Mouse (Mus musculus) heart, embryonic 11.5 days (tissue): ENCODE results near the gene Sec14l1. TPM values are rescaled to one million over a fixed set of nuclear protein-coding genes. Genes with fewer than 3 reads are reported as not detected.

Experiments
- ATAC-seq: fragments of 200-750 bp; cut with Nextera tagmentation; replicated peaks from 2 replicates; pipeline ENCODE4 v1.8.0; 2017; ENCODE audit warnings: moderate library complexity; ENCODE audit not compliant: insufficient number of reproducible peaks, low FRiP score, low TSS enrichment
- H3K27ac ChIP-seq: fragments of 300-500 bp; sonication (generic); 2 replicates; pipeline ENCODE4 v1.5.1; 2014; ENCODE audit warnings: mild to moderate bottlenecking, low read depth, low read length
- H3K27me3 ChIP-seq: fragments of 300-500 bp; sonication (generic); 2 replicates; pipeline ENCODE4 v1.6.1; 2014; ENCODE audit warnings: mild to moderate bottlenecking, low read length, mixed read lengths; ENCODE audit not compliant: control insufficient read depth, insufficient read depth
- H3K36me3 ChIP-seq: fragments of 300-500 bp; sonication (generic); 2 replicates; pipeline ENCODE4 v1.6.1; 2014; ENCODE audit warnings: mild to moderate bottlenecking, low read length, moderate library complexity, mixed read lengths; ENCODE audit not compliant: control insufficient read depth, insufficient read depth
- H3K4me1 ChIP-seq: fragments of 300-500 bp; sonication (generic); 2 replicates; pipeline ENCODE4 v1.6.1; 2014; ENCODE audit warnings: low read length; ENCODE audit not compliant: control insufficient read depth, insufficient read depth
- H3K4me2 ChIP-seq: fragments of 300-500 bp; sonication (generic); 2 replicates; pipeline ENCODE4 v1.6.1; 2014; ENCODE audit warnings: mild to moderate bottlenecking, moderate library complexity
- H3K4me3 ChIP-seq: fragments of 300-500 bp; sonication (generic); 2 replicates; pipeline ENCODE4 v1.5.1; 2014; ENCODE audit warnings: low read depth, low read length
- H3K9ac ChIP-seq: fragments of 300-500 bp; sonication (generic); 2 replicates; pipeline ENCODE4 v1.6.1; 2014; ENCODE audit warnings: mild to moderate bottlenecking, low read depth, low read length, moderate library complexity
- H3K9me3 ChIP-seq: fragments of 300-500 bp; sonication (generic); replicated peaks from 2 replicates; pipeline ENCODE4 v1.6.1; 2016; ENCODE audit warnings: low read length; ENCODE audit not compliant: control insufficient read depth
- WGBS: fragments of 180-500 bp; shearing (Covaris S2); extraction: QIAGEN DNeasy Blood & Tissue Kit; methylation state at CpG from one replicate; pipeline ENCODE4 v1.1.7; 2014; ENCODE audit not compliant: insufficient replicate concordance; 5-methylcytosine and 5-hydroxymethylcytosine counted together
- polyA plus RNA-seq: library from polyadenylated mRNA; unstranded; fragments of >200 nt; fragmentation: Nextera tagmentation; extraction: Ambion mirVana; gene quantifications from 2 replicates; pipeline ENCODE4 v1.2.1, GENCODE M21; 2014

Gene Sec14l1
- polyA plus RNA-seq, 1 experiment from 2014 or later = 32.6 TPM

GRCm38 (mm10) chr11:117123418-117124085, 8.6 kb downstream of the Sec14l1 start:
- Histone ChIP-seq H3K9ac (no peak overlapping the region), H3K4me1 (peaks cover 92% of the 10 kb centered on the region), H3K27me3 (no peaks in the 10 kb centered on the region), H3K4me2 (peak overlapping the region; percentile 31; the same call in 1 of the 2 replicates), H3K9me3 (no peaks in the 10 kb centered on the region), H3K36me3 (no peaks in the 10 kb centered on the region), H3K4me3 (no peak overlapping the region), H3K27ac (peak overlapping the region; percentile 52)
- no peak for ATAC-seq
- 76% methylated on average over 17 of the region's 17 CpGs for WGBS

GRCm38 (mm10) chr11:117124539-117124938, 9.6 kb downstream of the Sec14l1 start:
- Histone ChIP-seq H3K27me3 (no peaks in the 10 kb centered on the region), H3K9ac (no peak overlapping the region), H3K27ac (peak overlapping the region; percentile 52; the same call in 1 of the 2 replicates), H3K9me3 (no peaks in the 10 kb centered on the region), H3K4me3 (no peak overlapping the region), H3K36me3 (no peaks in the 10 kb centered on the region), H3K4me2 (no peak overlapping the region), H3K4me1 (peaks cover 92% of the 10 kb centered on the region)
- WGBS = 56% methylated on average over 10 of the region's 10 CpGs
- no peak for ATAC-seq

- Histone ChIP-seq H3K4me2 (peak overlapping the region; percentile 36), H3K9me3 (no peaks in the 10 kb centered on the region), H3K27me3 (no peaks in the 10 kb centered on the region), H3K9ac (peak overlapping the region; percentile 23; the same call in 1 of the 2 replicates), H3K27ac (peak overlapping the region; percentile 95), H3K4me1 (peaks cover 83% of the 10 kb centered on the region), H3K4me3 (no peak overlapping the region), H3K36me3 (no peaks in the 10 kb centered on the region)
- ATAC-seq = no peak
- WGBS = 46% methylated on average over 13 of the region's 13 CpGs
Measured at GRCm38 (mm10) chr11:117127250-117127837, 12.4 kb downstream of the Sec14l1 start.

DNA sequence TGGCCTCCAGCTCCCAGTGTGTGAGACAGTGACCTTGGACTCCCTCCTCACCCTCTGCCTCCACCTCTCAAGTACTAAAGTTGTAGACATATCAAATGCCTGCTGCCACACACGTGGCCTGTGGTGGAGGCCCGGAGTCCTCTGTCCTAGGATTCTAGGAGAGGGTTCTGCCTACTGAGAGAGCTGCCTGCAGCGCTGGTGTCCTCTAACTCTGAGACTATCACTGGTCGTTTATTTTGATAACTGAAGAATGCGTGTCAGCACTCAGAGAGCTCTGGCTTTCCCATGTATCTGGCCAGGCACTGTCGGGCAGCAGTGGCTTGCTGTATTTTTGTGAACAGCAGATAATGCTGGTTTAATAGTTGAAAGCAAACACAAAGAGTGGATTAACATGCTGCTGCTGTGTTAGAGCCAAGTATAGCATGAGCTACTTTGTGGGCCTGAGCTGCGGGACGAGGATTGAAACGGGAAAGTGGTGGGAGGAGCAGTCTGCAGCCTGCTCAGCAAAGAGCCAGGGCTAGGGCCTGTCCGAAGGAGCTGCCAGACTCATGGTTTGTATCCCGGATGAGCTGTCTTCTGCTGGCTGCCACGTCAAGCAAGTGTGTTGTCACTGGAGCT, 13.1 kb downstream of the Sec14l1 start:
- Histone ChIP-seq H3K4me2 (peak overlapping the region; percentile 36), H3K4me1 (peaks cover 76% of the 10 kb centered on the region), H3K36me3 (0 out of 2 replicates have a peak, but pooled peaks cover 2% of the 10 kb centered on the region), H3K27me3 (no peaks in the 10 kb centered on the region), H3K9ac (peak overlapping the region; percentile 35; the same call in 1 of the 2 replicates), H3K4me3 (no peak overlapping the region), H3K27ac (peak overlapping the region; percentile 95), H3K9me3 (no peaks in the 10 kb centered on the region)
- ATAC-seq = peak; percentile 56
- 12% methylated on average over 12 of the region's 12 CpGs for WGBS

- no peaks in the 10 kb centered on the region for H3K9me3 ChIP-seq
- peak overlapping the region; percentile 50; the same call in 1 of the 2 replicates for H3K9ac ChIP-seq
- ATAC-seq = no peak
Measured at GRCm38 (mm10) chr11:117129473-117129872, 14.5 kb downstream of the Sec14l1 start.

DNA sequence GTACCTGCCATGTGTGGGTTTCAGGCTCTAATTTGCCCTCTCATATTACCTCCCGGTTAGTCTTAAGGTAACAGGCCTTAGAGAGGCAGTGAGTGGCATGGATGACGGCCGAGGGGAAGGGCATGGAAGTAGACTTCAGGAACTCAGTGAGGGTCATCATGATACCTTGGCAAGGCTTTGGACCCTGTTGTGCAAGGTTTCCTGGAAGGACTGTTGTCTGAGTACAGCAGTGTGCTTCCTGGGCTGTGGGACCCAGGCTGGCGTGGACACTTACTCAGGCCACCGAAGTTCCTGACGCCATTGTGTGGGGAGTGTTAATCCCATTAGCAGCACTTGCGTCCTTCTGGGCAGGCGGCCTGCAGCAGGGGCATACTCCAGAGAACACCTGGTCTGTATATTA, 15.1 kb downstream of the Sec14l1 start:
- H3K36me3 ChIP-seq = 0 out of 2 replicates have a peak, but pooled peaks cover 2% of the 10 kb centered on the region
- no peak overlapping the region for H3K4me2 ChIP-seq
- no peaks in the 10 kb centered on the region for H3K27me3 ChIP-seq
- WGBS = 77% methylated on average over 8 of the region's 8 CpGs
- no peak overlapping the region for H3K9ac ChIP-seq
- ATAC-seq = no peak
- no peaks in the 10 kb centered on the region for H3K9me3 ChIP-seq
- no peak overlapping the region for H3K27ac ChIP-seq
- no peak overlapping the region for H3K4me3 ChIP-seq
- peaks cover 73% of the 10 kb centered on the region for H3K4me1 ChIP-seq

More at GRCm38 (mm10) chr11:117129473-117129872, 14.5 kb downstream of the Sec14l1 start:
- H3K4me1 ChIP-seq = peaks cover 71% of the 10 kb centered on the region
- 0 out of 2 replicates have a peak, but pooled peaks cover 2% of the 10 kb centered on the region for H3K36me3 ChIP-seq
- WGBS = 52% methylated on average over 11 of the region's 11 CpGs
- peak overlapping the region; percentile 21; the same call in 1 of the 2 replicates for H3K4me2 ChIP-seq
- H3K4me3 ChIP-seq = no peak overlapping the region
- H3K27me3 ChIP-seq = no peaks in the 10 kb centered on the region
- H3K27ac ChIP-seq = peak overlapping the region; percentile 95

- Histone ChIP-seq H3K4me1 (peaks cover 75% of the 10 kb centered on the region), H3K27me3 (no peaks in the 10 kb centered on the region), H3K36me3 (0 out of 2 replicates have a peak, but pooled peaks cover 2% of the 10 kb centered on the region), H3K4me2 (no peak overlapping the region), H3K9me3 (no peaks in the 10 kb centered on the region), H3K4me3 (no peak overlapping the region), H3K27ac (no peak overlapping the region), H3K9ac (no peak overlapping the region)
- no peak for ATAC-seq
- 42% methylated on average over 5 of the region's 5 CpGs for WGBS
Measured at GRCm38 (mm10) chr11:117130888-117131287, 15.9 kb downstream of the Sec14l1 start.

DNA sequence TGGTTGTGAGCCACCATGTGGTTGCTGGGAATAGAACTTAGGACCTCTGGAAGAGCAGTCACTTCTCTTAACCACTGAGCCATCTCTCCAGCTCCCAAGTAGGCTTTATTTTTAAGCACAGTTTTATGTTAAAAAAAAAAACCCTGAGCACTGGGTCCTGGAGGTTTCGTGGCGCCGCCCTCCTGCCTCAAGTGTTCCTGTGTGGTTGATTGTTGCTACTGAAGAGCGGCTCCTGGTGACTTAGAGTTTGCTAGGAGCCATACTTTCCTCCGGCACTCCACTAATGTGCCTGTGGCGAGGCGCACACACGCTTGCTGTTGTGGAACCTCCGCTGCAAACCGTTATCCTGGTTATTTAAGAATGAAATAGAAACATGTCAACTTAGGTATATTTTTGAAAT, 16.5 kb downstream of the Sec14l1 start:
- H3K9me3 ChIP-seq = no peaks in the 10 kb centered on the region
- WGBS = 95% methylated on average over 10 of the region's 10 CpGs
- no peak overlapping the region for H3K9ac ChIP-seq
- no peaks in the 10 kb centered on the region for H3K27me3 ChIP-seq
- H3K27ac ChIP-seq = no peak overlapping the region
- 0 out of 2 replicates have a peak, but pooled peaks cover 2% of the 10 kb centered on the region for H3K36me3 ChIP-seq
- H3K4me2 ChIP-seq = no peak overlapping the region
- H3K4me3 ChIP-seq = no peak overlapping the region
- ATAC-seq = no peak
- H3K4me1 ChIP-seq = peaks cover 74% of the 10 kb centered on the region
